Mouse (Mus musculus) liver, embryonic 16.5 days (tissue): Measurements from ENCODE around the gene Sun2. TPM values are rescaled to one million over a fixed set of nuclear protein-coding genes. Genes with fewer than 3 reads are reported as not detected.
A peak's percentile ranks its signal among the peaks of the same experiment; 100 is the strongest.

Experiments
- ATAC-seq: fragments of 200-750 bp; cut with Nextera tagmentation; 2 replicates; pipeline ENCODE4 v1.8.0; 2017; ENCODE audit warnings: low read depth, mild to moderate bottlenecking, moderate number of reproducible peaks, moderate library complexity
- H3K27ac ChIP-seq: fragments of 300-500 bp; sonication (generic); 2 replicates; pipeline ENCODE4 v1.5.1; 2014; ENCODE audit warnings: mild to moderate bottlenecking, low read length
- H3K27me3 ChIP-seq: fragments of 300-500 bp; sonication (generic); 2 replicates; pipeline ENCODE4 v1.6.1; 2014; ENCODE audit warnings: low read depth, low read length, mixed read lengths; ENCODE audit not compliant: control insufficient read depth, insufficient read depth
- H3K36me3 ChIP-seq: fragments of 300-500 bp; sonication (generic); 2 replicates; pipeline ENCODE4 v1.6.1; 2014; ENCODE audit warnings: mild to moderate bottlenecking; ENCODE audit not compliant: control insufficient read depth, insufficient read depth
- H3K4me1 ChIP-seq: fragments of 300-500 bp; sonication (generic); 2 replicates; pipeline ENCODE4 v1.6.1; 2014; ENCODE audit warnings: low read depth, low read length, mixed read lengths; ENCODE audit not compliant: control insufficient read depth
- H3K4me2 ChIP-seq: fragments of 300-500 bp; sonication (generic); 2 replicates; pipeline ENCODE4 v1.6.1; 2014; ENCODE audit warnings: low read depth, low read length, mixed read lengths
- H3K4me3 ChIP-seq: fragments of 300-500 bp; sonication (generic); 2 replicates; pipeline ENCODE4 v1.5.1; 2014; ENCODE audit warnings: low read depth, mild to moderate bottlenecking, low read length
- H3K9ac ChIP-seq: fragments of 300-500 bp; sonication (generic); 2 replicates; pipeline ENCODE4 v1.6.1; 2014; ENCODE audit warnings: low read depth, low read length
- H3K9me3 ChIP-seq: fragments of 300-500 bp; sonication (generic); replicated peaks from 2 replicates; pipeline ENCODE4 v1.6.1; 2016; ENCODE audit warnings: low read length; ENCODE audit not compliant: control insufficient read depth
- WGBS: fragments of 180-500 bp; shearing (Covaris S2); extraction: QIAGEN DNeasy Blood & Tissue Kit; methylation state at CpG from one replicate; pipeline ENCODE4 v1.1.7; 2014; ENCODE audit not compliant: insufficient replicate concordance; 5-methylcytosine and 5-hydroxymethylcytosine counted together
- polyA plus RNA-seq: library from polyadenylated mRNA; unstranded; fragments of >200 nt; fragmentation: Nextera tagmentation; extraction: Ambion mirVana; gene quantifications from 2 replicates; pipeline ENCODE4 v1.2.1, GENCODE M21; 2015

Sun2 gene
- polyA plus RNA-seq, 1 experiment from 2014 or later = 3.0 TPM

DNA sequence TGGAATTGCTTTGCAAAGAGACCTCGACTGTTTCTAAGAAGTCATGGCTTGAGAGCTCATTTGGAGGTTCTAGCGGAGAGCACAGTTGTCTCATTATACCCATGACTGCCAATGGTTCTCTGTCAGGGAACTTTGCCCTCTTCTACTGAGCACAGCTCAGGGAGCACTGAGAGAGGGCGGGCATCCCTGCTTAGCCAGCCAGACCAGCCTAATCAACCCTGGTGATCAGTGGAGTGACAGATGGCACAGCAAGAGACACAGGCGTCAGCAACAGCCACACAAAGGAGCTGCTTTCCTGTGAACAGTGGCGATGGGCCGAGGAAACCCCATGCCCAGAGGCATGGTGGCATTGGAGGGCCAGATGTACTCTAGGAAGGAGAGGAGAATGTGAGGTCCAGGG lies 45.3 kb downstream of the Sun2 start:
- H3K27me3 ChIP-seq = no peaks in the 10 kb centered on the region
- H3K27ac ChIP-seq = 0 out of 2 replicates have a peak overlapping the region, but pooled peaks have one; percentile 3
- H3K4me1 ChIP-seq = peaks cover 59% of the 10 kb centered on the region
- H3K9me3 ChIP-seq = no peaks in the 10 kb centered on the region
- ATAC-seq = no peak
- no peak overlapping the region for H3K9ac ChIP-seq
- H3K36me3 ChIP-seq = peaks cover 7% of the 10 kb centered on the region; the same call in 1 of the 2 replicates
- no peak overlapping the region for H3K4me2 ChIP-seq
- H3K4me3 ChIP-seq = no peak overlapping the region
- WGBS = 53% methylated on average over 6 of the region's 6 CpGs

- Histone ChIP-seq H3K4me1 (peaks cover 64% of the 10 kb centered on the region), H3K27me3 (no peaks in the 10 kb centered on the region), H3K4me2 (no peak overlapping the region), H3K9me3 (no peaks in the 10 kb centered on the region), H3K4me3 (no peak overlapping the region), H3K36me3 (peaks cover 7% of the 10 kb centered on the region; the same call in 1 of the 2 replicates), H3K27ac (no peak overlapping the region), H3K9ac (no peak overlapping the region)
- no peak for ATAC-seq
- WGBS = 85% methylated on average over 2 of the region's 2 CpGs
Observed at GRCm38 (mm10) chr15:79696508-79696907, 45.8 kb downstream of the Sun2 start.

GRCm38 (mm10) chr15:79695516-79695915 lies 46.8 kb downstream of the Sun2 start:
- H3K27ac ChIP-seq = peak overlapping the region; percentile 89
- WGBS = 20% methylated on average over 3 of the region's 3 CpGs
- H3K36me3 ChIP-seq = peaks cover 7% of the 10 kb centered on the region; the same call in 1 of the 2 replicates
- H3K9me3 ChIP-seq = no peaks in the 10 kb centered on the region
- peaks cover 65% of the 10 kb centered on the region for H3K4me1 ChIP-seq
- peak; percentile 31 for ATAC-seq
- H3K4me3 ChIP-seq = peak overlapping the region; percentile 86; the same call in 1 of the 2 replicates
- H3K27me3 ChIP-seq = no peaks in the 10 kb centered on the region
- 0 out of 2 replicates have a peak overlapping the region, but pooled peaks have one; percentile 1 for H3K9ac ChIP-seq
- H3K4me2 ChIP-seq = peak overlapping the region; percentile 95

GRCm38 (mm10) chr15:79694512-79694911 lies 47.8 kb downstream of the Sun2 start:
- Histone ChIP-seq H3K4me1 (peaks cover 71% of the 10 kb centered on the region), H3K9me3 (no peaks in the 10 kb centered on the region), H3K27ac (peak overlapping the region; percentile 89), H3K4me3 (peak overlapping the region; percentile 86), H3K4me2 (peak overlapping the region; percentile 95), H3K9ac (peak overlapping the region; percentile 97), H3K27me3 (no peaks in the 10 kb centered on the region), H3K36me3 (peaks cover 7% of the 10 kb centered on the region; the same call in 1 of the 2 replicates)
- no peak for ATAC-seq
- 18% methylated on average over 4 of the region's 4 CpGs for WGBS

DNA sequence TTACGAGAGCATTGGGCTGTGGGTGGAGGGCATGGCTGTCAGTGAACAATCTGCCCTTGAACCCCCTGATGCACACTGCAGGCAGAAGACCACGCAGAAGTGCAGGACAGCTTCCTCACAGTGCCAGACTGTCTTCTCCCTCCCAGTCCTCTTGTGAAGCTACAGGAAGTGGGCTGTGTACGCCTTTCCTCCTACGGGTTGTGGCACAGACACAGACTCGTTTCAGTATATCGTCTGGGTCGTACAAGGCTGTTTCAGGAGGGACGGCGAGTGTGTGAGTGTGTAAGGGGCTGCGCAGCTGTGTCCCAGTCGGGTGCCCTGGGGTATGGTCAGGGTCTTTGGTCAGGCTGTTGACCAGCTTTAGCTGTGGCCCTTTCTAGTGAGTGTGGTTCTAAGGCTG lies 48.6 kb downstream of the Sun2 start:
- Histone ChIP-seq H3K9me3 (no peaks in the 10 kb centered on the region), H3K27me3 (no peaks in the 10 kb centered on the region), H3K27ac (peak overlapping the region; percentile 89), H3K9ac (peak overlapping the region; percentile 97), H3K4me2 (peak overlapping the region; percentile 95), H3K36me3 (peaks cover 7% of the 10 kb centered on the region; the same call in 1 of the 2 replicates), H3K4me1 (peaks cover 76% of the 10 kb centered on the region), H3K4me3 (peak overlapping the region; percentile 86)
- 10% methylated on average over 11 of the region's 11 CpGs for WGBS
- no peak for ATAC-seq

DNA sequence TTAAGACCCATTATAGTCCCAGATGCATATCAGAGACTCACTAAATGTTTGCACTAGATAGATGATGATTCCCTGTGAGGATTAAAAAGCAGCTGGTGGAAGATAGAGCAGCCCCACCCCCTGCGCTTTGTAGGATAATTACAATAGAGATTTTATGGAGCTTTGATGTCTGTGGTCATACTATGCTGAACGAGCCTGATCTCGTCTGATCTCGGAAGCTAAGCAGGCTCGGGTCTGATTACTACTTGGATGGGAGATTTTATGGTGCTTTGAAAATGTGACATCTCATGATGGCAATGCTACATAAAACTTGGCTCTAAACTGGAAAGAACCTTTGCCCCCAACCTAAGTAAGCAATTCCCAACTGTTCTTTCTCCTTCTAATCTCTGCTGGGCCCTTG lies 50.0 kb downstream of the Sun2 start:
- H3K4me1 ChIP-seq = peaks cover 74% of the 10 kb centered on the region
- H3K9ac ChIP-seq = peak overlapping the region; percentile 97
- ATAC-seq = no peak
- H3K27me3 ChIP-seq = no peaks in the 10 kb centered on the region
- H3K4me3 ChIP-seq = peak overlapping the region; percentile 86
- peak overlapping the region; percentile 95 for H3K4me2 ChIP-seq
- peaks cover 5% of the 10 kb centered on the region; the same call in 1 of the 2 replicates for H3K36me3 ChIP-seq
- peak overlapping the region; percentile 89 for H3K27ac ChIP-seq
- H3K9me3 ChIP-seq = no peaks in the 10 kb centered on the region
- 40% methylated on average over 5 of the region's 5 CpGs for WGBS

- H3K4me2 ChIP-seq = peak overlapping the region; percentile 95
- no peak for ATAC-seq
- peaks cover 65% of the 10 kb centered on the region for H3K4me1 ChIP-seq
- peak overlapping the region; percentile 86 for H3K4me3 ChIP-seq
- under 1% methylated on average over 43 of the region's 53 CpGs for WGBS
- no peaks in the 10 kb centered on the region for H3K27me3 ChIP-seq
- peak overlapping the region; percentile 97 for H3K9ac ChIP-seq
- no peaks in the 10 kb centered on the region for H3K9me3 ChIP-seq
- H3K27ac ChIP-seq = peak overlapping the region; percentile 93
- H3K36me3 ChIP-seq = peaks cover under 1% of the 10 kb centered on the region; the same call in 1 of the 2 replicates
Observed at GRCm38 (mm10) chr15:79691023-79691508, 51.3 kb downstream of the Sun2 start.

GRCm38 (mm10) chr15:79690426-79691022 lies 51.8 kb downstream of the Sun2 start, which contains the start of gene Gtpbp1:
Gene Gtpbp1, plus strand, starts transcription at chr15:79690845.
- Histone ChIP-seq H3K36me3 (no peaks in the 10 kb centered on the region), H3K4me3 (peak within 1 kb of the TSS; percentile 86), H3K9ac (peak within 1 kb of the TSS; percentile 97), H3K27ac (peak within 1 kb of the TSS; percentile 93), H3K4me2 (peak within 1 kb of the TSS; percentile 95), H3K27me3 (no peaks in the 10 kb centered on the region), H3K4me1 (peaks cover 65% of the 10 kb centered on the region), H3K9me3 (no peaks in the 10 kb centered on the region)
- WGBS = under 1% methylated on average over 45 of the region's 45 CpGs
- ATAC-seq = peak; percentile 84
